Mouse (Mus musculus) erythroblast, embryonic 14.5 days (primary cell): ENCODE measurements around the gene Txndc8.

Source experiments
- GATA1 ChIP-seq: IDR thresholded peaks from 2 replicates; pipeline ENCODE4 v1.6.1; 2012; ENCODE audit warnings: low read length, inconsistent platforms, mixed read lengths
- TAL1 ChIP-seq: IDR thresholded peaks from 3 replicates; pipeline ENCODE4 v1.6.1; 2012; ENCODE audit warnings: low read length, inconsistent platforms, mixed read lengths

DNA sequence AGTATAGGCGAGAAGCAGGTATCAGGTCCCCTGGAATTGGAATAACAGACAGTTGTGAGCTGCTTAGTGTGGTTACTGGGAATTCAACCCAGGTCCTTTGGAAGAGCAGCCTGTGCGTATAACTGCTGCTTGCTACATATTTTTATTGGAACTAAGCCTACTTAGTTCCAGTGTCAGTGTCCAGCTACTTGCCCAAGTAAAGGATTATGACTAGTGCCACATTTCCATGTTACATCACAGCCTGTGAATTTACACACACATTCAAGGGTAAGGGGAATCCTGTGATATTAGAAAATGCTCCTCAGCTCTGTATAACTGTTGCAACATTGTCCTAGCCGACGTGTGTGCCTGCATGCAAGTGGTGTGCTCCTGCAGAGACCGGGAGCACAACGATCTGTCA is 71.6 kb downstream of the Txndc8 start:
- TF ChIP-seq GATA1 (no peak), TAL1 (no peak)
